Mouse (Mus musculus) intestine, postnatal 0 days (tissue): ENCODE data around the gene Fbxo6. TPM values are rescaled to one million over a fixed set of nuclear protein-coding genes. Genes with fewer than 3 reads are reported as not detected.
"Not testable (repeated sequence)": the region's sequence is repeated elsewhere in the genome, so short reads cannot be mapped to it uniquely, and the experiment has no call there.

Source experiments
- ATAC-seq: fragments of 200-750 bp; cut with Nextera tagmentation; 2 replicates; pipeline ENCODE4 v1.8.0; 2017; ENCODE audit warnings: mild to moderate bottlenecking, moderate TSS enrichment, moderate library complexity
- H3K27ac ChIP-seq: fragments of 300-500 bp; sonication (generic); 2 replicates; pipeline ENCODE4 v1.5.1; 2014; ENCODE audit warnings: mild to moderate bottlenecking, low read depth, low read length, moderate library complexity
- H3K27me3 ChIP-seq: fragments of 300-500 bp; sonication (generic); replicated peaks from 2 replicates; pipeline ENCODE4 v1.6.1; 2014; ENCODE audit warnings: low read length, mixed read lengths; ENCODE audit not compliant: control insufficient read depth, insufficient read depth
- H3K36me3 ChIP-seq: fragments of 300-500 bp; sonication (generic); 2 replicates; pipeline ENCODE4 v1.6.1; 2014; ENCODE audit warnings: mild to moderate bottlenecking, moderate library complexity; ENCODE audit not compliant: control insufficient read depth, insufficient read depth
- H3K4me1 ChIP-seq: fragments of 300-500 bp; sonication (generic); replicated peaks from 2 replicates; pipeline ENCODE4 v1.6.1; 2014; ENCODE audit warnings: antibody characterized with exemption, low read length, mixed read lengths; ENCODE audit not compliant: control insufficient read depth, insufficient read depth
- H3K4me2 ChIP-seq: fragments of 300-500 bp; sonication (generic); replicated peaks from 2 replicates; pipeline ENCODE4 v1.6.1; 2014; ENCODE audit warnings: low read depth, mild to moderate bottlenecking, moderate library complexity
- H3K4me3 ChIP-seq: fragments of 300-500 bp; sonication (generic); 2 replicates; pipeline ENCODE4 v1.5.1; 2014; ENCODE audit warnings: low read depth, low read length
- H3K9ac ChIP-seq: fragments of 300-500 bp; sonication (generic); 2 replicates; pipeline ENCODE4 v1.6.1; 2014; ENCODE audit warnings: mild to moderate bottlenecking, low read depth, low read length
- H3K9me3 ChIP-seq: fragments of 300-500 bp; sonication (generic); 2 replicates; pipeline ENCODE4 v1.6.1; 2016; ENCODE audit warnings: mixed run types; ENCODE audit not compliant: control insufficient read depth
- CTCF ChIP-seq: sonication (generic); IDR thresholded peaks from 2 replicates; pipeline ENCODE4 v1.5.1; 2016; ENCODE audit warnings: low read depth, mild to moderate bottlenecking, control low read depth, antibody characterized with exemption, moderate library complexity
- WGBS: fragments of 180-500 bp; shearing (Covaris S2); extraction: QIAGEN DNeasy Blood & Tissue Kit; methylation state at CpG from one replicate; pipeline ENCODE4 v1.1.7; 2014; 5-methylcytosine and 5-hydroxymethylcytosine counted together
- polyA plus RNA-seq: library from polyadenylated mRNA; unstranded; fragments of >200 nt; fragmentation: Nextera tagmentation; extraction: Ambion mirVana; gene quantifications from 2 replicates; pipeline ENCODE4 v1.2.1, GENCODE M21; 2015

Fbxo6 gene
- 55.4 and 60.6 TPM in 2 replicates for polyA plus RNA-seq

- TF ChIP-seq CTCF, result peak; percentile 82
- Histone ChIP-seq H3K27ac (peak within 1 kb of the TSS; percentile 96), H3K9ac (peak within 1 kb of the TSS; percentile 80), H3K36me3 (peaks cover 8% of the 10 kb centered on the region; the same call in 1 of the 2 replicates), H3K4me2 (peak within 1 kb of the TSS; percentile 97), H3K27me3 (no peaks in the 10 kb centered on the region), H3K9me3 (no peaks in the 10 kb centered on the region), H3K4me3 (peak within 1 kb of the TSS; percentile 72), H3K4me1 (no peaks in the 10 kb centered on the region)
- ATAC-seq, result peak; percentile 88
- WGBS, result under 1% methylated on average over 62 of the region's 67 CpGs
These were observed at the start of gene Fbxo6 for GRCm38 (mm10) chr4:148151267-148152168. Gene Fbxo6, minus strand, starts transcription at chr4:148152140.

GRCm38 (mm10) chr4:148198721-148199120 lies 46.8 kb upstream of the Fbxo6 start:
- Histone ChIP-seq H3K27me3 (no peaks in the 10 kb centered on the region), H3K9me3 (no peaks in the 10 kb centered on the region), H3K36me3 (no peaks in the 10 kb centered on the region), H3K27ac (no peak overlapping the region), H3K9ac (no peak overlapping the region), H3K4me2 (no peak overlapping the region), H3K4me3 (no peak overlapping the region), H3K4me1 (no peaks in the 10 kb centered on the region)
- ATAC-seq, result no peak
- TF ChIP-seq CTCF, result no peak
- WGBS, result 52% methylated on average over 10 of the region's 10 CpGs

- no peak overlapping the region for H3K9ac ChIP-seq
- no peak overlapping the region for H3K4me2 ChIP-seq
- H3K4me3 ChIP-seq, result no peak overlapping the region
- H3K9me3 ChIP-seq, result no peaks in the 10 kb centered on the region
- no peak overlapping the region for H3K27ac ChIP-seq
- ATAC-seq, result no peak
- H3K27me3 ChIP-seq, result no peaks in the 10 kb centered on the region
- no peaks in the 10 kb centered on the region for H3K36me3 ChIP-seq
- no peak for TF ChIP-seq CTCF
- no peaks in the 10 kb centered on the region for H3K4me1 ChIP-seq
These were observed 42.5 kb upstream of the Fbxo6 start for GRCm38 (mm10) chr4:148194400-148194799.

GRCm38 (mm10) chr4:148192707-148193245 lies 40.8 kb upstream of the Fbxo6 start:
- Histone ChIP-seq H3K27me3 (no peaks in the 10 kb centered on the region), H3K27ac (no peak overlapping the region), H3K9me3 (no peaks in the 10 kb centered on the region), H3K4me3 (no peak overlapping the region), H3K9ac (no peak overlapping the region), H3K4me2 (no peak overlapping the region), H3K4me1 (no peaks in the 10 kb centered on the region), H3K36me3 (no peaks in the 10 kb centered on the region)
- no peak for TF ChIP-seq CTCF
- ATAC-seq, result no peak
- 24% methylated on average over 11 of the region's 11 CpGs for WGBS

GRCm38 (mm10) chr4:148188767-148189166 lies 36.8 kb upstream of the Fbxo6 start:
- H3K9me3 ChIP-seq, ATAC-seq, H3K4me3 ChIP-seq, H3K36me3 ChIP-seq, H3K4me2 ChIP-seq, H3K27me3 ChIP-seq, H3K9ac ChIP-seq, H3K27ac ChIP-seq, H3K4me1 ChIP-seq: not testable (repeated sequence)
- WGBS, result 92% methylated on average over 1 of the region's 1 CpGs

GRCm38 (mm10) chr4:148185819-148186218 lies 33.9 kb upstream of the Fbxo6 start:
- Histone ChIP-seq H3K27ac (no peak overlapping the region), H3K36me3 (no peaks in the 10 kb centered on the region), H3K4me1 (no peaks in the 10 kb centered on the region), H3K9me3 (no peaks in the 10 kb centered on the region), H3K27me3 (no peaks in the 10 kb centered on the region), H3K4me3 (no peak overlapping the region), H3K4me2 (no peak overlapping the region), H3K9ac (no peak overlapping the region)
- ATAC-seq, result no peak
- WGBS, result 58% methylated on average over 4 of the region's 4 CpGs
- TF ChIP-seq CTCF, result peak; percentile 14; the same call in 1 of the 2 replicates
